Comparison of ENCODE assay signal across 8 mouse cellular contexts in the genomic region with DNA sequence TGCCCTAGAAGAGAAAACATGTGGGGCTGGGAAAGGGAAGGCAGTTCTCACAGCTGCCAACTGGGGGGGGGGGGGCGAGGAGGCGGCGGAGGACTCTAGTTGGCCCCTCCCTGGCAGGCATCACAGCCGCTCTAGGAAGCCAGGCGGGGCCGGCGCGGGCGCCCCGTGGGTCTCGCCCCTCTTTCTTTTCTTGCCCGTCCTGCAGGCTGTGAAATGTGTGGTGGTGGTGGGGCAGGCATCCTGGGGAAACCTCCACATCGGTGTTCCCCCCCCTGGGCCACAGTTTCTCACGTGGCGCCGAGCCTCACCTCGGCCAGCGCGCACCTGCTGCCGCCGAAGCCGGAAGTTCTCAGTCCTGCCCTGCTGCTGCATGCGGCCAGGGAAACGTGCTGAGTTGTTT. TPM values are rescaled to one million over a fixed set of nuclear protein-coding genes. Genes with fewer than 3 reads are reported as not detected.
DNase-seq lines count a peak whose midpoint lies in the region; ATAC-seq and TF ChIP-seq lines count a peak whose summit lies in the region.

No protein-coding gene starts in this region.

- no peak for TF ChIP-seq CTCF in kidney, adult 2 months (conservative IDR thresholded peaks at IDR 0.05; ENCODE audit: insufficient read depth, insufficient read length, low read depth, low read length)

- H3K27me3 ChIP-seq in kidney, adult 2 months (replicated peaks; ENCODE audit: control insufficient read depth, insufficient read depth, low read length): no peaks in the 10 kb centered on the region
- H3K27me3 ChIP-seq in embryonic facial prominence, embryonic 13.5 days: no peaks in the 10 kb centered on the region
- H3K27me3 ChIP-seq in intestine, embryonic 16.5 days (replicated peaks; ENCODE audit: control insufficient read depth, insufficient read depth, low read length): no peaks in the 10 kb centered on the region

- TF ChIP-seq POLR2A in kidney, adult 2 months (IDR thresholded peaks at IDR 0.05; ENCODE audit: low read depth, low read length): no peak

- no peak overlapping the region for H3K27ac ChIP-seq in kidney, adult 2 months (ENCODE audit: insufficient read depth, low read depth, low read length)
- H3K27ac ChIP-seq in embryonic facial prominence, embryonic 13.5 days: no peak overlapping the region
- no peak overlapping the region for H3K27ac ChIP-seq in intestine, embryonic 16.5 days (ENCODE audit: low read length)

- H3K9me3 ChIP-seq in embryonic facial prominence, embryonic 13.5 days: no peaks in the 10 kb centered on the region
- H3K9me3 ChIP-seq in intestine, embryonic 16.5 days (ENCODE audit: control insufficient read depth, low read length): no peaks in the 10 kb centered on the region

- peak; percentile 56; the same call in 1 of the 2 replicates for ATAC-seq in embryonic facial prominence, embryonic 13.5 days (ENCODE audit: insufficient number of reproducible peaks, insufficient read depth, low FRiP score, low TSS enrichment, low read depth)
- peak; percentile 29; the same call in 1 of the 2 replicates for ATAC-seq in intestine, embryonic 16.5 days

- H3K4me2 ChIP-seq in embryonic facial prominence, embryonic 13.5 days: peak overlapping the region; percentile 65
- H3K4me2 ChIP-seq in intestine, embryonic 16.5 days (ENCODE audit: low read depth, low read length): peak overlapping the region; percentile 50

- no peak for DNase-seq in kidney, adult 2 months
- DNase-seq in kidney, adult 8-10 months: no peak
- peak; percentile 84 for DNase-seq in naive thymus-derived CD4-positive, alpha-beta T cell, adult 2 months (ENCODE audit: low read depth)
- DNase-seq in left cerebral cortex, adult 11 months (ENCODE audit: low spot score): no peak
- no peak for DNase-seq in testis, postnatal 10 days (ENCODE audit: low spot score)
- DNase-seq in cerebellum, adult 11 months: no peak

- peak overlapping the region; percentile 52 for H3K4me3 ChIP-seq in kidney, adult 2 months (ENCODE audit: insufficient read depth, low read depth, low read length)
- H3K4me3 ChIP-seq in embryonic facial prominence, embryonic 13.5 days: peak overlapping the region; percentile 38
- peak overlapping the region; percentile 37 for H3K4me3 ChIP-seq in intestine, embryonic 16.5 days (ENCODE audit: low read length)

- no peaks in the 10 kb centered on the region for H3K4me1 ChIP-seq in kidney, adult 2 months (ENCODE audit: control insufficient read depth, insufficient read depth, low read length)
- H3K4me1 ChIP-seq in embryonic facial prominence, embryonic 13.5 days: peaks cover 13% of the 10 kb centered on the region; the same call in 1 of the 2 replicates
- peaks cover 4% of the 10 kb centered on the region; the same call in 1 of the 2 replicates for H3K4me1 ChIP-seq in intestine, embryonic 16.5 days (ENCODE audit: control insufficient read depth, insufficient read depth, low read length)

- WGBS in kidney, adult 2 months: 7% methylated on average over 22 of the region's 24 CpGs
- 12% methylated on average over 23 of the region's 24 CpGs for WGBS in embryonic facial prominence, embryonic 13.5 days
- WGBS in intestine, embryonic 16.5 days: 25% methylated on average over 24 of the region's 24 CpGs

- H3K9ac ChIP-seq in embryonic facial prominence, embryonic 13.5 days: peak overlapping the region; percentile 62
- peak overlapping the region; percentile 43 for H3K9ac ChIP-seq in intestine, embryonic 16.5 days (ENCODE audit: low read depth, low read length)

- no peaks in the 10 kb centered on the region for H3K36me3 ChIP-seq in kidney, adult 2 months (ENCODE audit: control insufficient read depth, insufficient read depth, low read length)
- H3K36me3 ChIP-seq in embryonic facial prominence, embryonic 13.5 days: no peaks in the 10 kb centered on the region
- H3K36me3 ChIP-seq in intestine, embryonic 16.5 days (ENCODE audit: control insufficient read depth, insufficient read depth, low read length): no peaks in the 10 kb centered on the region

RNA-seq across cellular contexts. Expression of gene Dnaaf1, which starts 10.9 kb away (rescaled TPM):
- 0.42 and 0.57 TPM in 2 replicates for polyA plus RNA-seq in kidney, adult 2 months (2012; rRNA removed)
- polyA plus RNA-seq in embryonic facial prominence, embryonic 13.5 days (2015; fragmentation: Nextera tagmentation; extraction: Ambion mirVana): 0.08 and 0.19 TPM in 2 replicates
- polyA plus RNA-seq in intestine, embryonic 16.5 days (2015; fragmentation: Nextera tagmentation; extraction: Ambion mirVana): 2.6 and 3.5 TPM in 2 replicates

RNA-seq across cellular contexts. Expression of gene Hsdl1, which starts 10.9 kb away (rescaled TPM):
- polyA plus RNA-seq in kidney, adult 2 months (2012; rRNA removed): 20.0 and 23.1 TPM in 2 replicates
- polyA plus RNA-seq in embryonic facial prominence, embryonic 13.5 days (2015; fragmentation: Nextera tagmentation; extraction: Ambion mirVana): 29.1 and 30.0 TPM in 2 replicates
- 32.3 and 33.3 TPM in 2 replicates for polyA plus RNA-seq in intestine, embryonic 16.5 days (2015; fragmentation: Nextera tagmentation; extraction: Ambion mirVana)

RNA-seq across cellular contexts. Expression of gene Taf1c, which starts 19.1 kb away (rescaled TPM):
- 10.2 and 12.8 TPM in 2 replicates for polyA plus RNA-seq in kidney, adult 2 months (2012; rRNA removed)
- polyA plus RNA-seq in embryonic facial prominence, embryonic 13.5 days (2015; fragmentation: Nextera tagmentation; extraction: Ambion mirVana): 12.9 and 13.7 TPM in 2 replicates
- polyA plus RNA-seq in intestine, embryonic 16.5 days (2015; fragmentation: Nextera tagmentation; extraction: Ambion mirVana): 11.6 and 11.9 TPM in 2 replicates

RNA-seq across cellular contexts. Expression of gene Adad2, which starts 26.6 kb away (rescaled TPM):
- not detected in 2 replicates for polyA plus RNA-seq in kidney, adult 2 months (2012; rRNA removed)
- polyA plus RNA-seq in embryonic facial prominence, embryonic 13.5 days (2015; fragmentation: Nextera tagmentation; extraction: Ambion mirVana): not detected in 2 replicates
- 0.09 TPM in 1 of 2 replicates, not detected in the other for polyA plus RNA-seq in intestine, embryonic 16.5 days (2015; fragmentation: Nextera tagmentation; extraction: Ambion mirVana)

RNA-seq across cellular contexts. Expression of gene Mbtps1, which starts 27.4 kb away (rescaled TPM):
- 58.0 and 67.3 TPM in 2 replicates for polyA plus RNA-seq in kidney, adult 2 months (2012; rRNA removed)
- 132 and 150 TPM in 2 replicates for polyA plus RNA-seq in embryonic facial prominence, embryonic 13.5 days (2015; fragmentation: Nextera tagmentation; extraction: Ambion mirVana)
- 78.0 and 82.5 TPM in 2 replicates for polyA plus RNA-seq in intestine, embryonic 16.5 days (2015; fragmentation: Nextera tagmentation; extraction: Ambion mirVana)
